Comparison of ENCODE assay signal across 20 mouse cellular contexts in the genomic region with DNA sequence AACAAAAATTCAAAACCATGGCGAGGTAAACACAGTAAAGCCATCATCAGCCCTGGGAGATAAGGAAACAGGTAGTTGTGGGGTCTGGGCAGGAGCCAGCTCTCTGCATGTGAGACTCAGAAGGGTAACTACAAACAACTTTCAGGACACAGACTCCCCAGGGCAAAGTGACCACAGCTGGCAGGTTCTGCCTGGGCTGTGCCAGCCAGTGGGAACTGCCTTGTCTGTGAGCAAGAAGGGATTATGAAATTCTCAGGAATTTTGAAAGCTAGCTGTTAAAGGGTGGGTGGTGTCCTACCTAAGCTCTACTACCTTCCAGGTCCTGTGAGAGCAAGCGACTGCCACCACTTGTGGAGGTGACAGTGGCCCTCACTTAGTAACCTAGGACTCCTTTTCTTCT. TPM values are rescaled to one million over a fixed set of nuclear protein-coding genes. Genes with fewer than 3 reads are reported as not detected.
DNase-seq lines count a peak whose midpoint lies in the region; ATAC-seq and TF ChIP-seq lines count a peak whose summit lies in the region.
"Had no signal": no experiment of that assay in that cellular context is flagged by ENCODE, and none has a peak within 500 bp of the region (broad histone marks: within the 10 kb centered on the region; RNA-seq: fewer than 3 reads in every experiment).

No protein-coding gene starts in this region.

- TF ChIP-seq CTCF in liver, postnatal 0 days (IDR thresholded peaks at IDR 0.05; ENCODE audit: low read depth), result no peak
- no peak for TF ChIP-seq CTCF in lung, adult 2 months (IDR thresholded peaks at IDR 0.05; ENCODE audit: insufficient read depth, low read length)

- H3K27ac ChIP-seq in liver, postnatal 0 days (ENCODE audit: low read depth), result no peak overlapping the region
- no peak overlapping the region for H3K27ac ChIP-seq in liver, embryonic 12.5 days
- H3K27ac ChIP-seq: hindbrain, embryonic 10.5 days; limb, embryonic 12.5 days; liver, embryonic 15.5 days; midbrain, embryonic 15.5 days; stomach, embryonic 15.5 days had no signal

- H3K27me3 ChIP-seq in liver, postnatal 0 days (ENCODE audit: insufficient read depth, low read length), result no peaks in the 10 kb centered on the region
- H3K27me3 ChIP-seq in liver, embryonic 12.5 days (replicated peaks), result no peaks in the 10 kb centered on the region
- H3K27me3 ChIP-seq: limb, embryonic 12.5 days; liver, embryonic 15.5 days; midbrain, embryonic 15.5 days; stomach, embryonic 15.5 days had no signal

- no peak overlapping the region for H3K9ac ChIP-seq in liver, postnatal 0 days (replicated peaks)
- no peak overlapping the region for H3K9ac ChIP-seq in liver, embryonic 12.5 days
- H3K9ac ChIP-seq: limb, embryonic 12.5 days; liver, embryonic 15.5 days; midbrain, embryonic 15.5 days; stomach, embryonic 15.5 days had no signal

- no peak for TF ChIP-seq POLR2A in lung, adult 2 months (IDR thresholded peaks at IDR 0.05; ENCODE audit: borderline replicate concordance, extremely low read depth, low read depth, low read length)

- no peaks in the 10 kb centered on the region; the same call in 1 of the 2 replicates for H3K4me1 ChIP-seq in liver, postnatal 0 days (ENCODE audit: insufficient read depth)
- H3K4me1 ChIP-seq in liver, embryonic 12.5 days, result no peaks in the 10 kb centered on the region
- H3K4me1 ChIP-seq in lung, adult 2 months (ENCODE audit: control insufficient read depth, insufficient read depth, low read length), result peaks cover 6% of the 10 kb centered on the region; the same call in 1 of the 2 replicates
- H3K4me1 ChIP-seq: limb, embryonic 12.5 days; liver, embryonic 15.5 days; midbrain, embryonic 15.5 days; stomach, embryonic 15.5 days had no signal

- H3K36me3 ChIP-seq in liver, postnatal 0 days (replicated peaks; ENCODE audit: insufficient read depth, low read length), result no peaks in the 10 kb centered on the region
- H3K36me3 ChIP-seq in liver, embryonic 12.5 days, result no peaks in the 10 kb centered on the region
- H3K36me3 ChIP-seq: hindbrain, embryonic 10.5 days; limb, embryonic 12.5 days; liver, embryonic 15.5 days; midbrain, embryonic 15.5 days; stomach, embryonic 15.5 days had no signal

- no peak for TF ChIP-seq EP300 in liver, postnatal 0 days (IDR thresholded peaks at IDR 0.05; ENCODE audit: low read depth)

- DNase-seq in adrenal gland, postnatal 10 days, result peak; percentile 45
- no peak for DNase-seq in adrenal gland, adult 2 months
- peak; percentile 17 for DNase-seq in liver, postnatal 0 days
- peak; percentile 33 for DNase-seq in lung, adult 2 months
- peak; percentile 18 to 65 for DNase-seq in lung, postnatal 4 days
- no peak for DNase-seq in testis, postnatal 14 days (ENCODE audit: low spot score)
- no peak for DNase-seq in left cerebral cortex, adult 9 months (ENCODE audit: low spot score in 2 of 2)
- DNase-seq: cerebellum, adult 9-11 months; gastrocnemius, postnatal 25 days had no signal

- WGBS in liver, postnatal 0 days (ENCODE audit: insufficient replicate concordance), result 57% methylated on average over 2 of the region's 2 CpGs
- WGBS in liver, embryonic 12.5 days (ENCODE audit: insufficient replicate concordance), result 41% methylated on average over 2 of the region's 2 CpGs
- 25% methylated on average over 2 of the region's 2 CpGs for WGBS in lung, adult 2 months

- H3K4me2 ChIP-seq in liver, postnatal 0 days (ENCODE audit: low read depth, low read length), result no peak overlapping the region
- H3K4me2 ChIP-seq in liver, embryonic 12.5 days, result no peak overlapping the region
- H3K4me2 ChIP-seq: limb, embryonic 12.5 days; liver, embryonic 15.5 days; midbrain, embryonic 15.5 days; stomach, embryonic 15.5 days had no signal

- H3K9me3 ChIP-seq in liver, postnatal 0 days (ENCODE audit: low read length), result no peaks in the 10 kb centered on the region
- no peaks in the 10 kb centered on the region for H3K9me3 ChIP-seq in liver, embryonic 12.5 days (replicated peaks)
- H3K9me3 ChIP-seq: hindbrain, embryonic 10.5 days; limb, embryonic 12.5 days; liver, embryonic 15.5 days; midbrain, embryonic 15.5 days; stomach, embryonic 15.5 days had no signal

- no peak overlapping the region for H3K4me3 ChIP-seq in liver, postnatal 0 days (ENCODE audit: low read depth, low read length)
- H3K4me3 ChIP-seq in liver, embryonic 12.5 days, result no peak overlapping the region
- H3K4me3 ChIP-seq in lung, adult 2 months (replicated peaks; ENCODE audit: extremely low read depth, low read depth, low read length), result no peak overlapping the region
- H3K4me3 ChIP-seq: erythroblast, embryonic 14.5 days; hindbrain, embryonic 10.5 days; limb, embryonic 12.5 days; liver, embryonic 15.5 days; midbrain, embryonic 15.5 days; stomach, embryonic 15.5 days had no signal

- peak; percentile 53; the same call in 1 of the 2 replicates for ATAC-seq in liver, postnatal 0 days
- ATAC-seq in liver, embryonic 12.5 days, result no peak
- ATAC-seq: forebrain, embryonic 14.5 days; midbrain, embryonic 15.5 days had no signal

RNA-seq across cellular contexts. Expression of a gene that starts 44.8 kb away (rescaled TPM):
- under 1 TPM; 0.12 to 0.90 TPM for total RNA-seq in adrenal gland, postnatal 10 days (2021)
- under 1 TPM in 1 of 2 experiments, not detected in 1; 0.37 TPM for total RNA-seq in adrenal gland, adult 2 months (2021)
- polyA plus RNA-seq in adrenal gland, adult 2 months (2012; rRNA removed), result 0.29 TPM in 1 of 2 replicates, not detected in the other
- polyA plus RNA-seq in liver, postnatal 0 days (2015; fragmentation: Nextera tagmentation; extraction: Ambion mirVana), result 2.8 and 4.3 TPM in 2 replicates
- polyA plus RNA-seq in liver, embryonic 12.5 days (2016; fragmentation: Nextera tagmentation; extraction: Ambion mirVana), result 2.0 and 2.4 TPM in 2 replicates
- 45.1 and 56.6 TPM in 2 replicates for polyA plus RNA-seq in lung, adult 2 months (2012; rRNA removed)
- total RNA-seq: gastrocnemius, postnatal 25 days; heart, adult 8-10 months; megakaryocyte, adult 5-6 weeks; neutrophil, adult 5-6 weeks had no signal
- polyA plus RNA-seq: forebrain, embryonic 14.5 days had no signal

Comparison
In these comparisons a context has a peak if more than half of its experiments do, and no peak if none do; other contexts are left out.
1. DNase-seq: peak in adrenal gland, postnatal 10 days (single experiment), liver, postnatal 0 days (single experiment), lung, adult 2 months (single experiment) and lung, postnatal 4 days (2 of 2); none in adrenal gland, adult 2 months (single experiment), testis, postnatal 14 days (single experiment) and left cerebral cortex, adult 9 months (0 of 2).